Mouse (Mus musculus) cerebellum, adult 2 months (tissue): ENCODE measurements around the gene Slc19a2.

Source experiments
- CTCF ChIP-seq: fragments of 200-500 bp; IDR thresholded peaks from 2 replicates; pipeline ENCODE4 v1.5.1; 2011; ENCODE audit warnings: low read depth, mild to moderate bottlenecking, control low read depth, low read length, moderate library complexity, borderline replicate concordance; ENCODE audit not compliant: insufficient read depth
- POLR2A ChIP-seq: fragments of 200-500 bp; IDR thresholded peaks from 2 replicates; pipeline ENCODE4 v1.6.1; 2011; ENCODE audit warnings: low read length, control low read depth, borderline replicate concordance; ENCODE audit not compliant: insufficient read depth

DNA sequence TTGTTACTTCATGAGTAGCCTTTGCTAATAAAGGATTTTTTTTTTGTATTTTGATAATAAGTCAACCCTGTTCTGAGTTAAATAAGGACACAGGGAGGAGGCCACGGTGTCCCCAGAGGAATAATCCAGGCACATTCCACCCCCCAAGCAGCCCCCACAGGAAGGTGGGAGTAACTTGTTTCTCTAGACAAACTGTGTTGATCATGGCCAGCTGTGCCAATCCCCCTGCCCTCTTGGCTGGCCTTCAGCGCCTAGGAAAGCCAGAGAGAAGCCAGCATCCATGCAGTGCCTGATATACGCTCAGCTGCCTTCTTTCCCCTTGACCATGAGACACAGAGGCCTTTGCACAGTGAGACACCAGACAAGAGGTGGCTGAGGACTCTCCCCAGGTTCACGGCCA, 49.3 kb upstream of the Slc19a2 start:
- TF ChIP-seq CTCF (no peak), POLR2A (no peak)
